Mouse (Mus musculus) B cell, adult 67 days (primary cell): ENCODE results near the gene Olfr625-ps1. TPM values are rescaled to one million over a fixed set of nuclear protein-coding genes. Genes with fewer than 3 reads are reported as not detected.

ENCODE experiments used
- total RNA-seq, 2 experiments: library from RNA; stranded (reverse); gene quantifications; 4 replicates each; pipeline ENCODE4 v1.2.4; 2023

Gene Olfr625-ps1
- total RNA-seq = not detected

DNA sequence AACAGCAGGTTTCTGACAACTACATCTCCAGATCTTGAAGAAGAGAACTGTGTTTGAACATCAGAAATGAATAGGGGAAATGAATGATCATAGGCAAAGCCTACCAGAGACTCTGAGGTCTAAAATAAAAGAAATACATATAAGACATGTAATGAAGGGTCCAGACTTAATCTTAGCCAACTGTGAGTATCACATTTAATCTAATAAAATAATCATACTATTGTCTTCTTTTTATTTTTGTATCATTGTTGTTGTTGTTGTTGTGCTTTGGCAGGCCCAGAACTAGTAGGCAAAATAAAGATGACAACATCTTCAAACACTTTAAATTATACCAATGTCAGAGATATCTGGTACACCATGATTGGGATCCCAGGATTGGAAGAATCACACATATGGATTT, at the start of gene Olfr625-ps1:
Gene Olfr625-ps1 (plus strand): TSS at position 301 of the 400 bp plus-strand sequence.

DNA sequence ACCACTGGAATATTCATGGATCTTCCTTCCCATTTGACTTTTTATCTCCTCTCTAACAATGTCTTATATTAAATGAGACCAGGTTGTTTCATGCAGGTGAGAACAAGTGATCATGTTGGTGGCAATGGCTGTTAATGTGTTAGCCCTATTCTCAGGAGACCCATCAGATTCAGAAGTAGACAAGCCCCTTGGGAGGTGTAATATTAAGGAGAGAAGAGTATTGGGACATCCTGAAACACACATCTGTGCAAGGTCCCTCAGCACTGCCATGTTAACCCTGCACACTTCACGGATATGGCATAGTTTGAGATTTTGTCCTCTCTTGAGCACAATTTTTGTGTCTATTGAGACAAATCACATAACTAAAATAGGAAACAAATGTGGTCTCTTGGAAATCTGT, 39.9 kb upstream of the Olfr625-ps1 start, which contains the start of gene Olfr622:
Gene Olfr622 (minus strand): TSS at position 101 of the 400 bp plus-strand sequence.

DNA sequence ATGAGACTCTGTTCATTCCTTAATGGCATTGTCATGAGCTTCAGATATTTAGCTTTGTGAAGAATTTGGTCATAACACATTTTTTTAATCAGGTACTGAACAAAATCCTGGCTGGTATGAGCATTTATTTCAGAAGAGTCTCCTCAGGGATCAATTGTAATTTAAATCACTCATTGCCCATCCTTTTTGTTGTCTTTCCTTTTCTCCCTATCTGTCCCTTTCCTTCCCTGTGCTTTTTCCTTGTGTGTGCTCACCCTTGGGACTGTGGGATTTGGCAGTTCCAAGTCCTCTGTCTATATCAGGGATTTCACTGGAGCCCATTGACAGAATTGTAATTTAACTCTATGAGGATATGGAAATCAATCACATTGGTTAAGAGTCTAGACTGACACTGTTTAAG, 18.9 kb upstream of the Olfr625-ps1 start, which contains the start of gene Olfr623:
Gene Olfr623 (minus strand): TSS at position 101 of the 400 bp plus-strand sequence.

DNA sequence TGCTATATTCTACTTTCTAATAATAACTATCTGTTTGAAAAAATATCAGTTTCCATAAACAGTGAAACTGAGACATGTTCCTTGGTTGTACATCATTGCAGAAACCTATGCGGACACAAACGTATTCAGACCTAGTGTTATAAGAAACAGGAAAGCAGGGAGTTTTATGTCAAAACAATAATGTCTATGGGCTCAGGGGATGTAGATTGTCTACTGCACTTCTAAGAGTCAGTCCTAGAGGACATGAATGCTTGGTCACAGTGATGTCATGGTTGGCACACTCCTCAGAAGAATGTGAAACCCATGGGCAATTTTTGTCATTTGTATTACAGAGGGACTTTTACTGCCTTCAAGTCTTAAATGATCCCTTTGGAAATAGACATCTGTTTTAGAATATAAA, 11.4 kb upstream of the Olfr625-ps1 start, which contains the start of gene Olfr624:
Gene Olfr624 (minus strand): TSS at position 101 of the 400 bp plus-strand sequence.

DNA sequence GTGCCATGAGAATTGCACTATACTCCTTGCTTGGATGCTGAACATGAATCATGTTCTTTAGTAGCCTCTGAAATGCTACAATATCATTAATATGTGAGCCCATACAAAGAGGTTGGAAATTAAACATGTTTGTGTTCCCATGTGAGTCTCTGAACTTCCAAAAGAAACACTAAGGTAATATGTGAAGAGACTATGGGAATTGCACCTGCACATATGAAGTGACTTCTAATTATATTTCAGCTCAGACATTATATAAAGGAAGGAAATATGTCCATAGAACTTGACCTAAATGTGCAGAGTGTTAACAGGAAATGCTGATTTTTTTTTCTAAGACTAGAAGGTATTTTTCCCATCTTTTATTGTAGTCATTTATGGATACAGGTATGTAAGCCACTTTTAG, 31.9 kb downstream of the Olfr625-ps1 start, which contains the start of gene Olfr243:
Gene Olfr243 (plus strand): TSS at position 301 of the 400 bp plus-strand sequence.

DNA sequence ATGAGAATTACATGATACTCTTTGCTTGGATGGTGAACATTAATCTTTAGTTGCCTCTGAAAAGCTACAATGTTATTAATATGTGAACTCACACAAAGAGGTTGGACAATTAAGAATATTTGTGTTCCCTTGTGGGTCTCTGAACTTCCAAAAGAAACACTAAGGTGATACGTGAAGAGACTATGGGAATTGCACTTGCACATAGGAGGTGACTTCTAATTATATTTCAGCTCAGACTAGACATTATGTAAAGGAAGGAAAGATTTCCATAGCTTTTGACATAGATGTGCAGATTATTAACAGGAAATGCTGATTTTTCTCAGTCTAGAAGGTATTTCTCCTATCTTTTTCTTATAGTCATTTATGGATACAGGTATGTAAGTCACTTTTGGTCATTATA, 47.6 kb downstream of the Olfr625-ps1 start, which contains the start of gene Olfr628:
Gene Olfr628 (plus strand): TSS at position 301 of the 400 bp plus-strand sequence.

Other genes with a start within 250 kb of the Olfr625-ps1 start
- not detected for gene Olfr605, start 237.3 kb upstream of the Olfr625-ps1 start, total RNA-seq
- not detected for gene Olfr606, start 233.7 kb upstream of the Olfr625-ps1 start, total RNA-seq
- gene Olfr607, start 218.6 kb upstream of the Olfr625-ps1 start, total RNA-seq = not detected
- gene Olfr608, start 212.8 kb upstream of the Olfr625-ps1 start, total RNA-seq = not detected
- gene Olfr609, start 184.7 kb upstream of the Olfr625-ps1 start, total RNA-seq = not detected
- not detected for gene Olfr610, start 170.6 kb upstream of the Olfr625-ps1 start, total RNA-seq
- not detected for gene Olfr611, start 161.9 kb upstream of the Olfr625-ps1 start, total RNA-seq
- gene Olfr612, start 140.0 kb upstream of the Olfr625-ps1 start, total RNA-seq = not detected
- gene Olfr613, start 134.6 kb upstream of the Olfr625-ps1 start, total RNA-seq = not detected
- not detected for gene Olfr615, start 126.6 kb upstream of the Olfr625-ps1 start, total RNA-seq
- not detected for gene Olfr616, start 113.6 kb upstream of the Olfr625-ps1 start, total RNA-seq
- not detected for gene Olfr617, start 109.7 kb upstream of the Olfr625-ps1 start, total RNA-seq
- not detected for gene Olfr618, start 92.6 kb upstream of the Olfr625-ps1 start, total RNA-seq
- gene Olfr619, start 82.1 kb upstream of the Olfr625-ps1 start, total RNA-seq = not detected
- not detected for gene Olfr620, start 70.2 kb upstream of the Olfr625-ps1 start, total RNA-seq
- not detected for gene Olfr622, start 40.0 kb upstream of the Olfr625-ps1 start, total RNA-seq
- not detected for gene Olfr623, start 19.0 kb upstream of the Olfr625-ps1 start, total RNA-seq
- gene Olfr624, start 11.5 kb upstream of the Olfr625-ps1 start, total RNA-seq = not detected
- gene Olfr243, start 32.0 kb downstream of the Olfr625-ps1 start, total RNA-seq = not detected
- not detected for gene Olfr628, start 47.7 kb downstream of the Olfr625-ps1 start, total RNA-seq
- gene Olfr629, start 62.2 kb downstream of the Olfr625-ps1 start, total RNA-seq = not detected
- not detected for gene Olfr630, start 74.6 kb downstream of the Olfr625-ps1 start, total RNA-seq
- not detected for gene Olfr69, start 88.9 kb downstream of the Olfr625-ps1 start, total RNA-seq
- gene Olfr68, start 97.0 kb downstream of the Olfr625-ps1 start, total RNA-seq = not detected
- not detected for gene Olfr67, start 109.1 kb downstream of the Olfr625-ps1 start, total RNA-seq
- gene Hbb-bt, start 131.3 kb downstream of the Olfr625-ps1 start, total RNA-seq = 10 to 100 TPM in 1 of 2 experiments, 1 to 10 TPM in 1; 3.1 to 49.4 TPM
- gene Hbb-bs, start 145.4 kb downstream of the Olfr625-ps1 start, total RNA-seq = 100 to 1,000 TPM in 1 of 2 experiments, 10 to 100 TPM in 1; 22.4 to 295 TPM
- gene Hbb-bh2, start 157.8 kb downstream of the Olfr625-ps1 start, total RNA-seq = not detected
- not detected for gene Hbb-bh1, start 160.4 kb downstream of the Olfr625-ps1 start, total RNA-seq
- gene Hbb-y, start 170.5 kb downstream of the Olfr625-ps1 start, total RNA-seq = not detected
- not detected for gene Olfr66, start 203.5 kb downstream of the Olfr625-ps1 start, total RNA-seq
- gene Olfr64, start 211.8 kb downstream of the Olfr625-ps1 start, total RNA-seq = not detected
- gene Olfr65, start 220.8 kb downstream of the Olfr625-ps1 start, total RNA-seq = not detected
- gene Olfr631, start 246.1 kb downstream of the Olfr625-ps1 start, total RNA-seq = not detected